Mouse (Mus musculus) kidney, adult 8-10 months (tissue): ENCODE data around the gene Klhdc7a.
"Not testable (repeated sequence)": the region's sequence is repeated elsewhere in the genome, so short reads cannot be mapped to it uniquely, and the experiment has no call there.

ENCODE experiments used
- DNase-seq, 2 experiments: peaks; one replicate each; pipeline ENCODE4 v3.0.0; 2022

The Klhdc7a gene

GRCm38 (mm10) chr4:139967922-139968321 lies at the start of gene Klhdc7a:
Gene Klhdc7a, minus strand, starts transcription at chr4:139968026.
- peak; percentile 97 to 98 for DNase-seq

GRCm38 (mm10) chr4:140015916-140016315 lies 48.1 kb upstream of the Klhdc7a start:
- DNase-seq: no peak

GRCm38 (mm10) chr4:140010728-140011470 lies 43.1 kb upstream of the Klhdc7a start:
- DNase-seq: peak in 1 of 2 experiments; percentile 17

- no peak for DNase-seq
Measured at GRCm38 (mm10) chr4:140004932-140005331, 37.1 kb upstream of the Klhdc7a start.

GRCm38 (mm10) chr4:140004170-140004569 lies 36.3 kb upstream of the Klhdc7a start:
- DNase-seq: peak in 1 of 2 experiments; percentile 29

GRCm38 (mm10) chr4:140002069-140002468 lies 34.2 kb upstream of the Klhdc7a start:
- no peak for DNase-seq

- no peak for DNase-seq
Measured at GRCm38 (mm10) chr4:140000911-140001310, 33.1 kb upstream of the Klhdc7a start.

- no peak for DNase-seq
Measured at GRCm38 (mm10) chr4:139999033-139999432, 31.2 kb upstream of the Klhdc7a start.

- DNase-seq: no peak
Measured at GRCm38 (mm10) chr4:139995659-139996058, 27.8 kb upstream of the Klhdc7a start.

- DNase-seq: no peak
Measured at GRCm38 (mm10) chr4:139993111-139993755, 25.4 kb upstream of the Klhdc7a start.

GRCm38 (mm10) chr4:139986913-139987312 lies 19.1 kb upstream of the Klhdc7a start:
- DNase-seq: no peak

- peak; percentile 67 to 73 for DNase-seq
Measured at GRCm38 (mm10) chr4:139978716-139979115, 10.9 kb upstream of the Klhdc7a start.

- no peak for DNase-seq
Measured at GRCm38 (mm10) chr4:139977308-139977781, 9.5 kb upstream of the Klhdc7a start.

GRCm38 (mm10) chr4:139974506-139974905 lies 6.7 kb upstream of the Klhdc7a start:
- no peak for DNase-seq

GRCm38 (mm10) chr4:139967475-139967891 lies 343 bp downstream of the Klhdc7a start:
- DNase-seq: peak; percentile 91 to 97

GRCm38 (mm10) chr4:139966981-139967380 lies 845 bp downstream of the Klhdc7a start:
- DNase-seq: peak; percentile 60 to 62

GRCm38 (mm10) chr4:139965596-139966185 lies 2.1 kb downstream of the Klhdc7a start:
- peak; percentile 62 to 69 for DNase-seq

GRCm38 (mm10) chr4:139964406-139964805 lies 3.4 kb downstream of the Klhdc7a start:
- peak in 1 of 2 experiments; percentile 55 for DNase-seq

- no peak for DNase-seq
Measured at GRCm38 (mm10) chr4:139963911-139964310, 3.9 kb downstream of the Klhdc7a start.

- peak; percentile 81 to 85 for DNase-seq
Measured at GRCm38 (mm10) chr4:139963059-139963458, 4.8 kb downstream of the Klhdc7a start.

GRCm38 (mm10) chr4:139961816-139962215 lies 6.0 kb downstream of the Klhdc7a start:
- DNase-seq: no peak

GRCm38 (mm10) chr4:139961329-139961728 lies 6.5 kb downstream of the Klhdc7a start:
- not testable (repeated sequence) for DNase-seq

GRCm38 (mm10) chr4:139960724-139961315 lies 7.0 kb downstream of the Klhdc7a start:
- DNase-seq: no peak
